Mouse (Mus musculus) layer of hippocampus, postnatal 14 days (tissue): ENCODE results near the gene Ap4s1. TPM values are rescaled to one million over a fixed set of nuclear protein-coding genes. Genes with fewer than 3 reads are reported as not detected.

Experiments
- DNase-seq, 2 experiments: peaks; one replicate each; pipeline ENCODE4 v3.0.0; 2021 to 2022; ENCODE audit warnings: low spot score in 2 of 2, mixed read lengths in 1 of 2
- total RNA-seq, 2 experiments: library from RNA; stranded (reverse); gene quantifications; 2 replicates each; pipeline ENCODE4 v1.2.3; 2021

Ap4s1 gene
- total RNA-seq, 2 experiments from 2014 or later, result 45.4 to 47.2 TPM

- DNase-seq, result no peak
These were observed 68.5 kb downstream of the Ap4s1 start for GRCm38 (mm10) chr12:51759374-51759773.

- no peak for DNase-seq
These were observed 76.6 kb downstream of the Ap4s1 start for GRCm38 (mm10) chr12:51767454-51767853.

- DNase-seq, result no peak
These were observed 77.9 kb downstream of the Ap4s1 start for GRCm38 (mm10) chr12:51768702-51769101.

- DNase-seq, result no peak
These were observed 94.0 kb downstream of the Ap4s1 start for GRCm38 (mm10) chr12:51784842-51785241.

Other genes with a start within 250 kb of the Ap4s1 start
- gene Coch, start 97.7 kb upstream of the Ap4s1 start, total RNA-seq, result 10 to 100 TPM; 12.8 to 12.9 TPM
- gene Strn3, start 864 bp downstream of the Ap4s1 start, total RNA-seq, result 10 to 100 TPM; 77.2 to 81.1 TPM
- gene Hectd1, start 138.5 kb downstream of the Ap4s1 start, total RNA-seq, result 10 to 100 TPM; 81.7 to 85.4 TPM